Mouse (Mus musculus) kidney, adult 2 months (tissue): ENCODE measurements around the gene Col5a3. TPM values are rescaled to one million over a fixed set of nuclear protein-coding genes. Genes with fewer than 3 reads are reported as not detected.
A peak's percentile ranks its signal among the peaks of the same experiment; 100 is the strongest.

Experiments
- DNase-seq: peaks from one replicate; pipeline ENCODE4 v3.0.0; 2021
- H3K27ac ChIP-seq: fragments of 200-500 bp; 2 replicates; pipeline ENCODE4 v1.5.1; 2012; ENCODE audit warnings: low read depth, low read length, control low read depth, inconsistent platforms; ENCODE audit not compliant: insufficient read depth
- H3K27me3 ChIP-seq: fragments of 200-500 bp; replicated peaks from 2 replicates; pipeline ENCODE4 v1.6.1; 2012; ENCODE audit warnings: mild to moderate bottlenecking, moderate library complexity, low read length, inconsistent platforms; ENCODE audit not compliant: control insufficient read depth, insufficient read depth
- H3K36me3 ChIP-seq: fragments of 200-500 bp; 2 replicates; pipeline ENCODE4 v1.6.1; 2012; ENCODE audit warnings: mild to moderate bottlenecking, moderate library complexity, low read length, inconsistent platforms; ENCODE audit not compliant: control insufficient read depth, insufficient read depth
- H3K4me1 ChIP-seq: fragments of 200-500 bp; 2 replicates; pipeline ENCODE4 v1.6.1; 2011; ENCODE audit warnings: low read length; ENCODE audit not compliant: control insufficient read depth, insufficient read depth
- H3K4me3 ChIP-seq: fragments of 200-500 bp; 2 replicates; pipeline ENCODE4 v1.5.1; 2011; ENCODE audit warnings: mild to moderate bottlenecking, low read depth, low read length, control low read depth; ENCODE audit not compliant: insufficient read depth
- CTCF ChIP-seq: fragments of 200-500 bp; conservative IDR thresholded peaks from 2 replicates; pipeline ENCODE4 v1.5.1; 2011; ENCODE audit warnings: low read depth, mild to moderate bottlenecking, control low read depth, low read length, moderate library complexity, mixed read lengths; ENCODE audit not compliant: insufficient read depth, insufficient read length
- POLR2A ChIP-seq: fragments of 200-500 bp; IDR thresholded peaks from one replicate; pipeline ENCODE4 v1.6.1; 2011; ENCODE audit warnings: low read depth, low read length, control low read depth
- WGBS: fragments of 180-500 bp; shearing (Covaris S2); methylation state at CpG from one replicate; pipeline ENCODE4 v1.1.7; 2018; 5-methylcytosine and 5-hydroxymethylcytosine counted together
- polyA plus RNA-seq: library from polyadenylated mRNA; depleted of rRNA; stranded (reverse); fragments of >200 nt; gene quantifications from 2 replicates; pipeline ENCODE4 v1.2.3, GENCODE M21; 2012

Gene Col5a3
- polyA plus RNA-seq, 1 experiment, result 2.1 TPM

- TF ChIP-seq POLR2A, result no peak
- no peak for TF ChIP-seq CTCF
- Histone ChIP-seq H3K4me3 (no peak overlapping the region), H3K27me3 (no peaks in the 10 kb centered on the region), H3K36me3 (no peaks in the 10 kb centered on the region), H3K27ac (peak overlapping the region; percentile 57; the same call in 1 of the 2 replicates), H3K4me1 (peaks cover 7% of the 10 kb centered on the region; the same call in 1 of the 2 replicates)
- WGBS, result 54% methylated on average over 3 of the region's 3 CpGs
- peak; percentile 83 for DNase-seq
These were observed 33.6 kb downstream of the Col5a3 start for GRCm38 (mm10) chr9:20781286-20781685.

GRCm38 (mm10) chr9:20765274-20765673, 49.6 kb downstream of the Col5a3 start:
- H3K27ac ChIP-seq, result no peak overlapping the region
- no peaks in the 10 kb centered on the region for H3K36me3 ChIP-seq
- H3K4me3 ChIP-seq, result no peak overlapping the region
- H3K4me1 ChIP-seq, result no peaks in the 10 kb centered on the region
- 68% methylated on average over 2 of the region's 2 CpGs for WGBS
- TF ChIP-seq POLR2A (no peak), CTCF (no peak)
- no peaks in the 10 kb centered on the region for H3K27me3 ChIP-seq
- DNase-seq, result no peak

DNA sequence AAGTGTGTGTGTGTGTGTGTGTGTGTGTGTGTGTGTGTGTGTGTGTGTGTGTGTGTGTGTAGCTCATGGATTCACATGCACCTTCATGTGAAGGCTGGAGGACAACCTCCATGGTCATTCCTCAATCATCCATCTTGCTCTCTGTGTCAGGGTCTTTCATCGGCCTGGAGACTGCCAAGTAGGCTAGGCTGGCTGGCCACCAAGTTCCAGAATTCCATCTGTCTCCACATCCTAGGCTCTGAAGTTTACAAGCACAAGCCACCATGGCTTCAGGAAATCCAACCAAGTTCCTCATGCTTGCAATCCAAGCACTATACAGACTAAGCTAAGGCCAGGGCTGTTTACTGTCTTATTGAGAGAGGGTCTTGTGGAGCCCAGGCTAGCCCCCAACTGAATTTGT, 51.8 kb downstream of the Col5a3 start:
- 83% methylated on average over 1 of the region's 1 CpGs for WGBS
- no peaks in the 10 kb centered on the region for H3K36me3 ChIP-seq
- TF ChIP-seq POLR2A (no peak), CTCF (no peak)
- no peak overlapping the region for H3K4me3 ChIP-seq
- DNase-seq, result no peak
- no peaks in the 10 kb centered on the region for H3K4me1 ChIP-seq
- H3K27me3 ChIP-seq, result no peaks in the 10 kb centered on the region
- H3K27ac ChIP-seq, result no peak overlapping the region

GRCm38 (mm10) chr9:20762197-20762961, 52.5 kb downstream of the Col5a3 start:
- Histone ChIP-seq H3K36me3 (no peaks in the 10 kb centered on the region), H3K4me3 (no peak overlapping the region), H3K27me3 (no peaks in the 10 kb centered on the region), H3K27ac (no peak overlapping the region), H3K4me1 (no peaks in the 10 kb centered on the region)
- DNase-seq, result no peak
- TF ChIP-seq POLR2A (no peak), CTCF (no peak)
- WGBS, result 60% methylated on average over 7 of the region's 7 CpGs

GRCm38 (mm10) chr9:20761388-20761787, 53.5 kb downstream of the Col5a3 start:
- TF ChIP-seq CTCF, result no peak
- no peak for TF ChIP-seq POLR2A
- WGBS, result 83% methylated on average over 3 of the region's 3 CpGs
- Histone ChIP-seq H3K4me1 (no peaks in the 10 kb centered on the region), H3K36me3 (no peaks in the 10 kb centered on the region), H3K27me3 (no peaks in the 10 kb centered on the region), H3K27ac (peak overlapping the region; percentile 36; the same call in 1 of the 2 replicates), H3K4me3 (no peak overlapping the region)
- no peak for DNase-seq

GRCm38 (mm10) chr9:20760813-20761212, 54.1 kb downstream of the Col5a3 start:
- Histone ChIP-seq H3K27ac (0 out of 2 replicates have a peak overlapping the region, but pooled peaks have one; percentile 36), H3K36me3 (no peaks in the 10 kb centered on the region), H3K4me3 (no peak overlapping the region), H3K27me3 (no peaks in the 10 kb centered on the region), H3K4me1 (no peaks in the 10 kb centered on the region)
- DNase-seq, result peak; percentile 86
- 52% methylated on average over 12 of the region's 12 CpGs for WGBS
- TF ChIP-seq POLR2A (no peak), CTCF (no peak)

DNA sequence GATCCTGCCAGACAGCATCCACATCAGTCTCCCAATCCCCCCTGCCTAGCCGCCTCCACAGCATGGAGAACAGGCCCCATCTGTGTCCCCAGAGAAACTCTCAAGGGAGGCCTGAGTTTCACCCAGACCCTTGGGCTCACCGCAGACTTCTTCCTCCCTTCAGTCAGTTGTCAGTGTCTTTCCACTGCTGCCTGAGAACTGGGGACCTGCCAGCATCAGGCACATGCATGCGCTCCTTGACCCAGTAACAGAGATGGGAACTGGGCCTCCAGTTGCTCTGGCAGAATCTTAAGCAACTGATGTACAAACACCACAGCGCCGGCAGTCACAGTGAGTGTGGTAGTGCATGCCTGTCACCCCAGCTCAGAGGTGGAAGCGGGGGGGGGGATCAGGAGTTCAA, 56.0 kb downstream of the Col5a3 start:
- H3K27me3 ChIP-seq, result no peaks in the 10 kb centered on the region
- DNase-seq, result no peak
- no peaks in the 10 kb centered on the region for H3K36me3 ChIP-seq
- TF ChIP-seq POLR2A, result no peak
- TF ChIP-seq CTCF, result no peak
- H3K27ac ChIP-seq, result no peak overlapping the region
- no peaks in the 10 kb centered on the region for H3K4me1 ChIP-seq
- no peak overlapping the region for H3K4me3 ChIP-seq
- WGBS, result 79% methylated on average over 6 of the region's 6 CpGs
